Mouse (Mus musculus) liver, postnatal 0 days (tissue): Measurements from ENCODE around the gene Pabpn1l.

Experiments used
- CTCF ChIP-seq: sonication (generic); IDR thresholded peaks from 2 replicates; pipeline ENCODE4 v1.5.1; 2016; ENCODE audit warnings: antibody characterized with exemption, low read depth
- EP300 ChIP-seq: IDR thresholded peaks from 2 replicates; pipeline ENCODE4 v1.6.1; 2016; ENCODE audit warnings: antibody characterized with exemption, low read depth, mild to moderate bottlenecking

- TF ChIP-seq CTCF = no peak
- no peak for TF ChIP-seq EP300
Measured at GRCm38 (mm10) chr8:122654768-122655167, 32.2 kb upstream of the Pabpn1l start.
